ENCODE assay signal across 14 mouse cellular contexts in the genomic region with DNA sequence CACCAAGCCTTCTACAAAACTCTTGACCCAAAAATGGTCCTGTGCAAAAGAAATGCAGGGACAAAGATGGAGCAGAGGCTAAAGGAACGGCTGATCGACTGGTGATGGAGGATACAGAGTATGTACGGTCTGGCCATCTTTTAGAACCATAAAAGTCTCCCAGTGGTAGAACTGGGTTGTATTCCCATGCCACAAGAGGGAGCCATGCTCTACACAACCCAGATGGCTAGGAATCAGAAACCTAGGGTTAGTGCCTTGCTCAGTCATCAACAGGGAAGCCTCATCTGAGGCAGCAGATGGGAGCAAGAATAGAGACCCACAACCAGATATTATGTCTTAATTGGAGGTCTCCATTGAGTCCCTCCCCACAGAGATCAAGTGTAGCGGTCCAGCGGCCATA. TPM values are rescaled to one million over a fixed set of nuclear protein-coding genes. Genes with fewer than 3 reads are reported as not detected.
A peak's percentile ranks its signal among the peaks of the same experiment; 100 is the strongest.
DNase-seq lines count a peak whose midpoint lies in the region; ATAC-seq and TF ChIP-seq lines count a peak whose summit lies in the region.
"Had no signal": no experiment of that assay in that cellular context is flagged by ENCODE, and none has a peak within 500 bp of the region (broad histone marks: within the 10 kb centered on the region; RNA-seq: fewer than 3 reads in every experiment).

No protein-coding gene starts in this region.

- TF ChIP-seq CTCF in stomach, postnatal 0 days (IDR thresholded peaks at IDR 0.05; ENCODE audit: low read depth): peak; percentile 19; the same call in 1 of the 2 replicates

- H3K27ac ChIP-seq in midbrain, embryonic 11.5 days (ENCODE audit: low read depth, low read length): no peak overlapping the region
- H3K27ac ChIP-seq in midbrain, embryonic 16.5 days (ENCODE audit: low read length): no peak overlapping the region
- H3K27ac ChIP-seq in stomach, postnatal 0 days (replicated peaks): no peak overlapping the region
- H3K27ac ChIP-seq: embryonic facial prominence, embryonic 15.5 days; stomach, embryonic 15.5 days had no signal

- 90% methylated on average over 5 of the region's 5 CpGs for WGBS in midbrain, embryonic 11.5 days
- 89% methylated on average over 5 of the region's 5 CpGs for WGBS in midbrain, embryonic 16.5 days
- WGBS in stomach, postnatal 0 days: 84% methylated on average over 5 of the region's 5 CpGs

- ATAC-seq in midbrain, embryonic 11.5 days (ENCODE audit: low FRiP score): 0 out of 2 replicates have a peak, but pooled peaks have one; percentile 15
- ATAC-seq in midbrain, embryonic 16.5 days: no peak
- peak; percentile 62 for ATAC-seq in common myeloid progenitor, adult 5-6 weeks (replicated peaks; ENCODE audit: low read depth, poor library complexity, severe bottlenecking)
- no peak for ATAC-seq in stomach, postnatal 0 days (ENCODE audit: low FRiP score, low TSS enrichment)

- no peak overlapping the region for H3K4me2 ChIP-seq in midbrain, embryonic 11.5 days
- no peak overlapping the region for H3K4me2 ChIP-seq in midbrain, embryonic 16.5 days (ENCODE audit: low read length)
- H3K4me2 ChIP-seq in stomach, postnatal 0 days (replicated peaks; ENCODE audit: low read depth): no peak overlapping the region
- H3K4me2 ChIP-seq: embryonic facial prominence, embryonic 15.5 days; lung, embryonic 14.5 days; stomach, embryonic 15.5 days had no signal

- intact Hi-C loops in heart, postnatal 14 days (cut with DNase I): loop anchor here (2.0 kb wide), 1 partner anchor 69 kb away; no protein-coding TSS in a partner anchor

- H3K36me3 ChIP-seq in midbrain, embryonic 11.5 days (ENCODE audit: control insufficient read depth, insufficient read depth, low read length): no peaks in the 10 kb centered on the region
- H3K36me3 ChIP-seq in midbrain, embryonic 16.5 days (ENCODE audit: control insufficient read depth, insufficient read depth, low read length): no peaks in the 10 kb centered on the region
- H3K36me3 ChIP-seq in stomach, postnatal 0 days (ENCODE audit: control insufficient read depth, insufficient read depth, low read length): no peaks in the 10 kb centered on the region
- H3K36me3 ChIP-seq: embryonic facial prominence, embryonic 15.5 days; stomach, embryonic 15.5 days had no signal

- H3K9ac ChIP-seq in midbrain, embryonic 11.5 days (ENCODE audit: low read length): no peak overlapping the region
- H3K9ac ChIP-seq in midbrain, embryonic 16.5 days (ENCODE audit: low read depth, low read length): no peak overlapping the region
- H3K9ac ChIP-seq in stomach, postnatal 0 days (ENCODE audit: low read length): no peak overlapping the region
- H3K9ac ChIP-seq: embryonic facial prominence, embryonic 15.5 days; lung, embryonic 14.5 days; stomach, embryonic 15.5 days had no signal

- no peaks in the 10 kb centered on the region for H3K27me3 ChIP-seq in midbrain, embryonic 11.5 days (ENCODE audit: control insufficient read depth, insufficient read depth, low read length)
- no peaks in the 10 kb centered on the region for H3K27me3 ChIP-seq in midbrain, embryonic 16.5 days (ENCODE audit: control insufficient read depth, insufficient read depth, low read depth, low read length)
- H3K27me3 ChIP-seq in stomach, postnatal 0 days (ENCODE audit: control insufficient read depth, insufficient read depth, low read length): no peaks in the 10 kb centered on the region
- H3K27me3 ChIP-seq: embryonic facial prominence, embryonic 15.5 days; stomach, embryonic 15.5 days had no signal

- peak; percentile 46 for DNase-seq in embryo, embryonic 10 days (ENCODE audit: low spot score)
- no peak for DNase-seq in embryo, embryonic 9.5 days (ENCODE audit: extremely low spot score)
- no peak for DNase-seq in midbrain, embryonic 11.5 days (ENCODE audit: low spot score, missing footprints)
- DNase-seq in stomach, postnatal 0 days (ENCODE audit: low spot score): no peak
- no peak for DNase-seq in heart, postnatal 14 days
- no peak for DNase-seq in ovary, postnatal 14 days (ENCODE audit: low spot score)
- DNase-seq: lung, embryonic 14.5 days had no signal

- TF ChIP-seq EP300 in stomach, postnatal 0 days (optimal IDR thresholded peaks at IDR 0.05): no peak

- peaks cover 2% of the 10 kb centered on the region; the same call in 1 of the 2 replicates for H3K4me1 ChIP-seq in midbrain, embryonic 11.5 days (ENCODE audit: control insufficient read depth, insufficient read depth, low read length)
- no peaks in the 10 kb centered on the region for H3K4me1 ChIP-seq in midbrain, embryonic 16.5 days (ENCODE audit: control insufficient read depth, insufficient read depth, low read length)
- H3K4me1 ChIP-seq in stomach, postnatal 0 days (replicated peaks; ENCODE audit: control insufficient read depth, insufficient read depth): no peaks in the 10 kb centered on the region
- H3K4me1 ChIP-seq: embryonic facial prominence, embryonic 15.5 days; stomach, embryonic 15.5 days had no signal

- H3K9me3 ChIP-seq in midbrain, embryonic 11.5 days (ENCODE audit: control insufficient read depth, low read length): no peaks in the 10 kb centered on the region
- no peaks in the 10 kb centered on the region for H3K9me3 ChIP-seq in midbrain, embryonic 16.5 days (replicated peaks; ENCODE audit: control insufficient read depth, low read length, poor library complexity, severe bottlenecking)
- H3K9me3 ChIP-seq in stomach, postnatal 0 days (ENCODE audit: control insufficient read depth, low read length): no peaks in the 10 kb centered on the region
- H3K9me3 ChIP-seq: embryonic facial prominence, embryonic 15.5 days; stomach, embryonic 15.5 days had no signal

- no peak overlapping the region for H3K4me3 ChIP-seq in midbrain, embryonic 11.5 days (ENCODE audit: low read depth, low read length)
- H3K4me3 ChIP-seq in midbrain, embryonic 16.5 days (ENCODE audit: low read depth, low read length): no peak overlapping the region
- no peak overlapping the region for H3K4me3 ChIP-seq in stomach, postnatal 0 days (ENCODE audit: low read depth, low read length)
- H3K4me3 ChIP-seq: embryonic facial prominence, embryonic 15.5 days; stomach, embryonic 15.5 days had no signal

RNA-seq across cellular contexts. Expression of gene Olfr827, which starts 15.4 kb away (rescaled TPM):
- not detected in 2 replicates for polyA plus RNA-seq in midbrain, embryonic 11.5 days (2014; fragmentation: Nextera tagmentation; extraction: Ambion mirVana)
- not detected in 2 replicates for polyA plus RNA-seq in midbrain, embryonic 16.5 days (2015; fragmentation: Nextera tagmentation; extraction: Ambion mirVana)
- total RNA-seq in common myeloid progenitor, adult 5-6 weeks (2017): not detected in 2 replicates
- not detected in 2 replicates for polyA plus RNA-seq in stomach, postnatal 0 days (2015; fragmentation: Nextera tagmentation; extraction: Ambion mirVana)
- total RNA-seq in heart, postnatal 14 days (2021): not detected
- total RNA-seq: left cerebral cortex, postnatal 10 days had no signal
- polyA plus RNA-seq: heart, embryonic 16.5 days; kidney, embryonic 16.5 days; lung, embryonic 14.5 days; stomach, embryonic 15.5 days had no signal

RNA-seq across cellular contexts. Expression of gene Olfr826, which starts 45.6 kb away (rescaled TPM):
- polyA plus RNA-seq in midbrain, embryonic 11.5 days (2014; fragmentation: Nextera tagmentation; extraction: Ambion mirVana): not detected in 2 replicates
- polyA plus RNA-seq in midbrain, embryonic 16.5 days (2015; fragmentation: Nextera tagmentation; extraction: Ambion mirVana): not detected in 2 replicates
- total RNA-seq in common myeloid progenitor, adult 5-6 weeks (2017): not detected in 2 replicates
- polyA plus RNA-seq in stomach, postnatal 0 days (2015; fragmentation: Nextera tagmentation; extraction: Ambion mirVana): not detected in 2 replicates
- not detected for total RNA-seq in heart, postnatal 14 days (2021)
- total RNA-seq: left cerebral cortex, postnatal 10 days had no signal
- polyA plus RNA-seq: embryonic facial prominence, embryonic 15.5 days; heart, embryonic 16.5 days; kidney, embryonic 16.5 days; lung, embryonic 14.5 days; stomach, embryonic 15.5 days had no signal

RNA-seq across cellular contexts. Expression of gene Neurod4, which starts 50.5 kb away (rescaled TPM):
- polyA plus RNA-seq in midbrain, embryonic 11.5 days (2014; fragmentation: Nextera tagmentation; extraction: Ambion mirVana): 26.0 and 27.5 TPM in 2 replicates
- 1.9 and 2.8 TPM in 2 replicates for polyA plus RNA-seq in midbrain, embryonic 16.5 days (2015; fragmentation: Nextera tagmentation; extraction: Ambion mirVana)
- total RNA-seq in common myeloid progenitor, adult 5-6 weeks (2017): not detected in 2 replicates
- 0.05 TPM in 1 of 2 replicates, not detected in the other for polyA plus RNA-seq in stomach, postnatal 0 days (2015; fragmentation: Nextera tagmentation; extraction: Ambion mirVana)
- total RNA-seq in heart, postnatal 14 days (2021): not detected
- polyA plus RNA-seq: heart, embryonic 16.5 days; kidney, embryonic 16.5 days; lung, embryonic 14.5 days had no signal

Comparison
In these comparisons a context has a peak if more than half of its experiments do, and no peak if none do; other contexts are left out.
1. ATAC-seq: peak in midbrain, embryonic 11.5 days (single experiment) and common myeloid progenitor, adult 5-6 weeks (single experiment); none in midbrain, embryonic 16.5 days (single experiment) and stomach, postnatal 0 days (single experiment).